Mouse (Mus musculus): ENCODE data around the gene Tcf3. TPM values are rescaled to one million over a fixed set of nuclear protein-coding genes. Genes with fewer than 3 reads are reported as not detected.

The Tcf3 gene
- polyA plus RNA-seq, 1 experiment from 2014 or later, result 178 TPM

DNA sequence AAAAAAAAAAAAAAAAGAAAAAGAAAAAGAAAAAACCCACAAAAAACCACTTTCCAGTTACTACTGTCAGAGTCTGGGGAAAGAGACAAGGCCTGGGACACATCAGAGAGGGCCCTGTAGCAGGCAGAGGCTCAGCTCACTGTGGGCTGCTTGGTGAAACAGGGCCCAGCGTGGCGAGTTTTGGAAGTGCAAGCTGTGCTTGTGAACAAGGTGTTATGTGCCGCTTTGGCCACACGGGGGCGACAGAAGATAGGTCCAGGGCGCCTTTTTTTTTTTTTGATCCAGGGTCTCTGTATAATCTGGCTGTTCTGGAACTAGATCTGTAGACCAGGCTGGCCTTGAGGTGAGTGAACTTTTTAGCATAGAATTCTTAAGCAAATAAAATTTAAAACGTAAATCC lies 57.3 kb downstream of the Tcf3 start:
- no peak overlapping the region for H3K27ac ChIP-seq
- 2% methylated on average over 7 of the region's 7 CpGs for WGBS
- no peak overlapping the region for H3K9ac ChIP-seq
- H3K4me3 ChIP-seq, result no peak overlapping the region
- H3K36me3 ChIP-seq, result peaks cover 17% of the 10 kb centered on the region
- no peak for ATAC-seq (ENCODE audit: low FRiP score)
- H3K4me2 ChIP-seq (replicated peaks), result no peak overlapping the region
- H3K9me3 ChIP-seq (replicated peaks), result no peaks in the 10 kb centered on the region
- H3K27me3 ChIP-seq, result no peaks in the 10 kb centered on the region; the same call in 1 of the 2 replicates
- H3K4me1 ChIP-seq, result peaks cover 11% of the 10 kb centered on the region

DNA sequence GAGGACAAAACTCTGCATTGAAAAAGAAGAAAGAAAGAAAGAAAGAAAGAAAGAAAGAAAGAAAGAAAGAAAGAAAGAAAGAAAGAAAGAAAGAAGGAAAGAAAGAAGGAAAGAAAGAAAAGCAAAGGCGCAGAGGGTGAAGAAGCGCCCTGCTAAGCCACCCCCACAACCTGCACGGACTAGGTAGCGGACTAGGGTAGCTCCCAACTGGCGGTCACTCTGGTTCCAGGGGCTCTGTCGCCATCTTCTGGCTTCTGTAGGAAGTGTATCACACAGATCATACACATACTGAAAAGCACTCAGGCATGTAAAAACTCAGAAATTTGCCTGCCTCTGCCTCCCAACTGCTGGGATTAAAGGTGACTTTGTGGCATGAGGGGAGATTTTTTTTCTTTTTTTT lies 59.4 kb downstream of the Tcf3 start:
- Histone ChIP-seq H3K4me3 (no peak overlapping the region), H3K9ac (no peak overlapping the region), H3K9me3 (replicated peaks) (no peaks in the 10 kb centered on the region), H3K4me1 (peaks cover 8% of the 10 kb centered on the region), H3K27me3 (no peaks in the 10 kb centered on the region; the same call in 1 of the 2 replicates), H3K4me2 (replicated peaks) (no peak overlapping the region), H3K36me3 (no peaks in the 10 kb centered on the region), H3K27ac (no peak overlapping the region)
- WGBS, result 14% methylated on average over 6 of the region's 6 CpGs
- ATAC-seq (ENCODE audit: low FRiP score), result no peak

DNA sequence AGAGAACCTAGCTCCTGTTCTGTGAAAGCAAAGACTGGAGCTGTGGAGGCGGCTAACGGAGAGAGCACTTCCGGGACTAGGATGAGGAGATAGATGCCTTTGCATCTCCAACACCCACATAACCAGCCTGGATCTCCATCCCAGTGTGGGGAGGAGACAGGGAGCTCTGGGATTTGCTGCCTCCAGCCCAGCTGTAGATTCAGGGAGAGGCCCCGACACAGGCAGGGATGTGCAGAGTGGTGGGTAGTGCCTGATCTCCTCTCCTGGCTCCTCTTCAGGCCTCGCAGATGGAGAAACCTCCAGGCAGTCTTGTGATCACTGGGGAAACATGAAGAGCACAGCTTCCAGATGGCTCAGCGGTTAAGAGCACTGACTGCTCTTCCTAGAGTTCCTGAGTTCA lies 60.7 kb downstream of the Tcf3 start:
- peaks cover 5% of the 10 kb centered on the region; the same call in 1 of the 2 replicates for H3K27me3 ChIP-seq
- WGBS, result 91% methylated on average over 6 of the region's 6 CpGs

GRCm38 (mm10) chr10:80371983-80372382 lies 61.5 kb downstream of the Tcf3 start:
- H3K4me1 ChIP-seq, result peaks cover 8% of the 10 kb centered on the region
- no peaks in the 10 kb centered on the region for H3K36me3 ChIP-seq
- H3K4me3 ChIP-seq, result peak overlapping the region; percentile 16; the same call in 1 of the 2 replicates
- peaks cover 9% of the 10 kb centered on the region for H3K27me3 ChIP-seq
- no peaks in the 10 kb centered on the region; the same call in 1 of the 2 replicates for H3K9me3 ChIP-seq (replicated peaks)
- WGBS, result 51% methylated on average over 9 of the region's 9 CpGs
- 0 out of 2 replicates have a peak overlapping the region, but pooled peaks have one; percentile 13 for H3K9ac ChIP-seq
- peak overlapping the region; percentile 32 for H3K4me2 ChIP-seq (replicated peaks)
- ATAC-seq (ENCODE audit: low FRiP score), result no peak
- H3K27ac ChIP-seq, result no peak overlapping the region

More for the DNA sequence above, 60.7 kb downstream of the Tcf3 start:
- Histone ChIP-seq H3K4me2 (replicated peaks) (no peak overlapping the region), H3K4me3 (no peak overlapping the region), H3K36me3 (no peaks in the 10 kb centered on the region), H3K9me3 (replicated peaks) (no peaks in the 10 kb centered on the region; the same call in 1 of the 2 replicates), H3K9ac (no peak overlapping the region), H3K4me1 (peaks cover 8% of the 10 kb centered on the region), H3K27ac (no peak overlapping the region)
- no peak for ATAC-seq (ENCODE audit: low FRiP score)

- H3K36me3 ChIP-seq, result no peaks in the 10 kb centered on the region
- ATAC-seq (ENCODE audit: low FRiP score), result peak; percentile 76
- H3K4me1 ChIP-seq, result peaks cover 8% of the 10 kb centered on the region
- WGBS, result 4% methylated on average over 12 of the region's 12 CpGs
- H3K4me3 ChIP-seq, result peak overlapping the region; percentile 16
- peak overlapping the region; percentile 32 for H3K4me2 ChIP-seq (replicated peaks)
- no peaks in the 10 kb centered on the region; the same call in 1 of the 2 replicates for H3K9me3 ChIP-seq (replicated peaks)
- 0 out of 2 replicates have a peak overlapping the region, but pooled peaks have one; percentile 13 for H3K9ac ChIP-seq
- H3K27ac ChIP-seq, result no peak overlapping the region
- peaks cover 11% of the 10 kb centered on the region for H3K27me3 ChIP-seq
Measured at GRCm38 (mm10) chr10:80371411-80371966, 62.0 kb downstream of the Tcf3 start.

DNA sequence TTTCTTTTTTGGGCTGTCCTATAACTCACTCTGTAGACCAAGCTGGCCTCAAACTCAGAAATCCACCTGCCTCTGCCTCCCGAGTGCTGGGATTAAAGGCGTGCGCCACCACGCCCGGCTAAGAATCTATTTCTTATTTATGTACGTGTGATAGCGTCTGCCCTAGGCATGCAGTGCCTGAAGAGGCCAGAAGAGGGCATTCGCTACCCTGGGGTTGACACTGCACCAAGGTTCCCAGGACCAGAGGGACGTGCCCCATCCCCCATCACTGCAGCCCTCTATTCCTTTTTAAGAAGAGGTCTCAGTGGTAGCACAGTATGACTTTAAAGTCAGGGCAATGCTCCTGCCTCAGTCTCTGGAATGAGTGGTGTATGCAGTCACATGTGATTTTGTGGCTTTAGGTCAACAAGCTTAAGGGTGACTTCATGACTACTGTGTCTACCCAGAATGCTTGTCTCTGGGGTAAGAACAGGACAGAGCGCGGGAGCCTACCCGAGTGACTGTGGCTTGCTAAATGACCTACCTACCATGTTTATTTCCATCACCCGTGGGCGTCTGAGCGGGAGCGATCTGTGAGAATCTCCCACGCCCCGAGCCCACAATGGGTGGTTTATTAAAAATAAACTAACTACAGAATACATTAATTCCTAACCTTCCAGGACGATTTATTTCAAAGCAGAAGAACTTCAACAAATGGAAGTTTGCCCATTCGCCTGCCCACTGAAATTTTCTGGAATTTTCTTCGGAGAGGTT lies 63.3 kb downstream of the Tcf3 start:
- H3K36me3 ChIP-seq, result no peaks in the 10 kb centered on the region
- H3K4me1 ChIP-seq, result peaks cover 8% of the 10 kb centered on the region
- H3K27ac ChIP-seq, result no peak overlapping the region
- H3K9ac ChIP-seq, result no peak overlapping the region
- WGBS, result 83% methylated on average over 21 of the region's 21 CpGs
- no peak overlapping the region for H3K4me2 ChIP-seq (replicated peaks)
- ATAC-seq (ENCODE audit: low FRiP score), result no peak
- peaks cover 11% of the 10 kb centered on the region for H3K27me3 ChIP-seq
- no peak overlapping the region for H3K4me3 ChIP-seq
- H3K9me3 ChIP-seq (replicated peaks), result no peaks in the 10 kb centered on the region; the same call in 1 of the 2 replicates

DNA sequence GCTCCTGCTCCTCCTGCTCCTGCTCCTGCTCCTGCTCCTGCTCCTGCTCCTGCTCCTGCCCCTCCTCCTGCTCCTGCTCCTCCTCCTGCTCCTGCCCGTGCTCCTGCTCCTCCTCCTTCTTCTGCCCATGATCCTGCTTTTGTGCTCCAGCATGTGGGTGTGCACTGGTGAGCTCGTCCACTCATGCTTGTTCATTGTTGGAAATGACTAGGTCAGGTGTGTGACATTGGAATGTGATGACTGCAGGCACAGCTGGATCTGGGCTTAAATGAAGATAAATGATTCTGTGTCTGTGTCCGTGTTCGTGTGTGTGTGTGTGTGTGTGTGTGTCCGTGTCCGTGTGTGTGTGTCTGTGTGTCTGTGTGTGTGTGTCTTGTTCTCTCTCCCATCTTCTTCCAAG lies 65.1 kb downstream of the Tcf3 start:
- Histone ChIP-seq H3K27ac (no peak overlapping the region), H3K36me3 (no peaks in the 10 kb centered on the region), H3K4me2 (replicated peaks) (no peak overlapping the region), H3K27me3 (peaks cover 28% of the 10 kb centered on the region), H3K4me1 (peaks cover 15% of the 10 kb centered on the region), H3K4me3 (no peak overlapping the region), H3K9me3 (replicated peaks) (no peaks in the 10 kb centered on the region; the same call in 1 of the 2 replicates), H3K9ac (no peak overlapping the region)
- no peak for ATAC-seq (ENCODE audit: low FRiP score)
- WGBS, result 89% methylated on average over 6 of the region's 6 CpGs

DNA sequence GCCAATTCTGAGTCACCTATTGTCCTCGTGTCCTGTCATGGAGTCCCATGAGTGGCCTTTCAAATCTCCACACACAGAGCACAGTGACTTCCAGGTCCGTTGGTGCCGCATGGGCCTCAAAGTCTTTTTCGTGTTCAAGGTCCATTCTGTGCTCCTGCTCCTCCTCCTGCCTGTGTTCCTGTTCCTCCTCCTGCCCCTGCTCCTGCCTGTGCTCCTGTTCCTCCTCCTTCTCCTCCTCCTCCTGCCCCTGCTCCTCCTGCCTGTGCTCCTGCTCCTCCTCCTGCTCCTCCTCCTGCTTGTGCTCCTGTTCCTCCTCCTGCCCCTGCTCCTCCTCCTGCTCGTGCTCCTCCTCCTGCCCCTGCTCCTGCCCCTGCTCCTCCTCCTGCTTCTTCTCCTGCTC lies 65.5 kb downstream of the Tcf3 start:
- Histone ChIP-seq H3K9ac (no peak overlapping the region), H3K4me1 (peaks cover 15% of the 10 kb centered on the region), H3K4me2 (replicated peaks) (no peak overlapping the region), H3K9me3 (replicated peaks) (no peaks in the 10 kb centered on the region; the same call in 1 of the 2 replicates), H3K27ac (no peak overlapping the region), H3K27me3 (peaks cover 32% of the 10 kb centered on the region), H3K4me3 (no peak overlapping the region), H3K36me3 (no peaks in the 10 kb centered on the region)
- no peak for ATAC-seq (ENCODE audit: low FRiP score)
- WGBS, result 62% methylated on average over 5 of the region's 5 CpGs

- 63% methylated on average over 6 of the region's 6 CpGs for WGBS
- H3K27me3 ChIP-seq, result peaks cover 45% of the 10 kb centered on the region
- no peak overlapping the region for H3K27ac ChIP-seq
- no peak overlapping the region for H3K9ac ChIP-seq
- H3K4me3 ChIP-seq, result no peak overlapping the region
- H3K9me3 ChIP-seq (replicated peaks), result no peaks in the 10 kb centered on the region; the same call in 1 of the 2 replicates
- H3K4me1 ChIP-seq, result peaks cover 7% of the 10 kb centered on the region
- no peak overlapping the region for H3K4me2 ChIP-seq (replicated peaks)
- no peak for ATAC-seq (ENCODE audit: low FRiP score)
- H3K36me3 ChIP-seq, result no peaks in the 10 kb centered on the region
Measured at GRCm38 (mm10) chr10:80365736-80366135, 67.7 kb downstream of the Tcf3 start.

DNA sequence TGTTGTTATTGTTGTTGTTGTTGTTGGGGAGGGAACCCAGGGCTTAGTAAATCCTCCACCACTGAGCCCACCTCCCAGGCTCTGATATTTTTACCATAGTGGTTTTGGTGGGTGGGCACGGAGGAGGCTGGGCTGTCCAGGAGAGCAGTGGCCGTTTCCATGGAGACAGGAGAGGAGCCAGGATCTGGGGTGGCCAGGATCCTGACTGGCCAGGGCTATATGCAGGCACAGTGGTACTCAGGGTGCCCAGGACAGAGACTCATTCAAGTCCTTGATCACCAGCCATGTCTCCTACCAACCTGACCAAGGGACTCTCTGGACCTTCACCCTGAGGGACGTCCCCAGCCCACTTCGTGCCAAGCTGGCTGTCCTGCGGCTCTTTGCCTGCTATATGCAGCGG lies 69.7 kb downstream of the Tcf3 start:
- WGBS, result 46% methylated on average over 6 of the region's 6 CpGs
- Histone ChIP-seq H3K27me3 (peaks cover 65% of the 10 kb centered on the region), H3K9ac (no peak overlapping the region)

More for the DNA sequence above, 69.7 kb downstream of the Tcf3 start:
- no peak for ATAC-seq (ENCODE audit: low FRiP score)
- no peak overlapping the region for H3K4me3 ChIP-seq
- H3K36me3 ChIP-seq, result no peaks in the 10 kb centered on the region
- H3K4me2 ChIP-seq (replicated peaks), result no peak overlapping the region
- no peaks in the 10 kb centered on the region; the same call in 1 of the 2 replicates for H3K9me3 ChIP-seq (replicated peaks)
- H3K4me1 ChIP-seq, result peaks cover 7% of the 10 kb centered on the region
- no peak overlapping the region for H3K27ac ChIP-seq
